Mouse (Mus musculus): ENCODE data around the gene Ptprg. TPM values are rescaled to one million over a fixed set of nuclear protein-coding genes. Genes with fewer than 3 reads are reported as not detected.

Ptprg gene
- total RNA-seq, 2 experiments from 2014 or later = 71.4 to 72.3 TPM

DNA sequence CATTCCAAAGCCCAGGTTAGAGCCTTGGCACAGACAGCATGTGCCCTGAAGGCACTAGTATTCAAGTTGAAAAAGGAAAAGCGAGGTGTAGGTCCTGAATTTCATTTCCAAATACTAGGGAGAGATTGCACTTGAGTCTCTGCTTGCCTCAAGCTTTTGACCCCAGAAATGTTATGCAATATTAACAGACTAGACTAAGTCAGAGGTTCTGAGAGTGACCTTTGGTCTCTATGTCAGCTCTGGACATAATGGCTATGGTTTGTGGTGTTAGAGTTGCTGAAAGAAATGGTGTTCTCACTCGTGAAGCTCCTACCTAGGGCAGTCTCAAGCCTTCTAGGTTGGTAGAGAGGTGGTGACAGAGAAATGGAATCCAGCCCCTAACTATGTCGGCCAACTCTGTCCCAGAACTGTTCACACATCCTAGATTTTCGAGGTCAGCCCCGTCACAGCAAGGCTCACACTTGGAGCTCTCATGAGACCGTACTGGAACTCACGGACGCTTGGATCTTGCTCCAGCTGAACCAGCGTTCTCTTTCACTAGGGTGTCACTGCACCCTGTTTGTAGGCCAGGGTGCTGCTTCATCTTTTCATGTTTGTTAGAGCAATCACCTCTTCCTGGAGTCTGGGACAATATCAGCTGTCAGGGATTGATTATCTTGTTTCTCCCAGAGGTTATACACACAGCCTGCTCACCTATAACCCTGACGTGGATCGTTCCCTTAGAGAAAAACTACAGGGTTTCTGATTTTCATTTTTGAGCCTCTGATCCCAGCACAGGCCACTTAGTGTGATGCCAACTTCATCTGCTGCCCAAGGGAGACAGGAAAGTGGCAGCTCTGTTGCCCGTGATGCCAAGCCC lies 551.2 kb downstream of the Ptprg start:
- DNase-seq = no peak
- intact Hi-C loops (cut with DNase I) = no loop called here

DNA sequence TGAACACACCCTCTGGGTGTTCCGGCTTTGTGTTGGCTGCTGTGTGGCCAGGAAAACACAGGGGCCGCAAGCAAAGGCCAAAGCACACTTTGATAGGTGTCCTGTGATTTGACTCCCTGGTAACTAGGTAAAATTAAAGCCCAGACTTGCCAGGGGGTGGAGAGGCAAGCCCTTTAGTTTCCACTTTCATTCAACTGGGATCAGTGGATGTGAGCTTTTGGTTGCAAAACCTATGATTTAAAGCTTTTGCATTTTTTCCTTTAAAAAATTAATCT lies 551.8 kb downstream of the Ptprg start:
- intact Hi-C loops (cut with DNase I) = no loop called here
- no peak for DNase-seq

DNA sequence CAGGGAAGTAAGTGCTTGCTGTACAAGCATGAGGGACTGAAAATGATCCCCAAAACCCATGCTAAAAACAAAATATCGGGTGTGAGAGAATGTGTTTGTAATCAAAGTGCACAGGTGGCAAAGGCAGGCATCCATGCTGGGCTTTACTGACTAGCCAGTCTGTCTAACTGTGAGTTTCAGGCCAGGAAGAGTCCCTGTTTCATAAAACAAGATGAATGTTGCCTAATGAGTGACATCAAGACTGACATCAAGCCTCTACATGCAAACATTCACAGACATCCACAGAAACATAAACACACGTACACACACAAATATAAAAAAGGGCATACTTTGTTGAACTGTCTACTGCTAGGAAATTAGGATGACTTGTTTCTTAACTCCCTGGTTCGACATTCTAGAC lies 552.3 kb downstream of the Ptprg start:
- no peak for DNase-seq
- intact Hi-C loops (cut with DNase I) = no loop called here

DNA sequence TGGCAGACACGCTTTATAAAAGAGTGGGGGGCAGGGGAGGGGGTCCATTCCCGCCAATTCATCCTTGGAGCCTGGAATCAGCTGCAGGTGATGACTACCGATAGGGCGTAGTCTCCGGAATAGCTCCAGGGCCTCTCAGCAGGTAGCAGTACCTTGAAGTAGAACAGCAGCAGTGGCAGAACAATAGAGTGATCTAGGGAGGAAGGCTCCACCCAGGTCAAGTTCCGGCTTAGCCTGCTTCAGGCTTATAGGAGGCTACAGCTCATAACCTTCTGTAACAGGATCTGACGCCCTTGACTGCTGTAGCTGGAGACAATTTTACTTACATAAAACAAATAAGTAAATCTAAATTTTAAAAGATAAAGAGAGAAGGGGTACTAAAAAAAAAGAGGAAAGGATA lies 554.1 kb downstream of the Ptprg start:
- intact Hi-C loops (cut with DNase I) = no loop called here
- DNase-seq = no peak

DNA sequence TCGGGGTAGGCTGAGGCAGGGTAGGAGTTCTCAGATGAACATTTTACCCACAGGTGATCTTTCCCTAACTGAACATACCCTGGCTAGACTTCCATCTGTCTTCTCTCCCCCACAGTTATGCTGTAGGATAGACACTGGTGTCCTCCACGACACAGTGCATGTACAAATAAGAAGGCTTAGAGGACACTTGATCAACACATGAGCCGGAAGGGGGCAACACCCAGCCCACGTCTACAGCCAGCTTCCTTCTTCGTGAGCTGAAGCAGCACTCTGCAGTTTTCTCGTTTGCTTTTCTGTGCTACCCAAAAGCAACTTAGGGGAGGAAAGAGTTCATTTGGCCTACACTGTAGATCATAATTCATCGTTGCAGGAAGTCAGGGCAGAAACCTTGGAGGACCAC lies 554.7 kb downstream of the Ptprg start:
- DNase-seq = no peak
- intact Hi-C loops (cut with DNase I) = no loop called here

DNA sequence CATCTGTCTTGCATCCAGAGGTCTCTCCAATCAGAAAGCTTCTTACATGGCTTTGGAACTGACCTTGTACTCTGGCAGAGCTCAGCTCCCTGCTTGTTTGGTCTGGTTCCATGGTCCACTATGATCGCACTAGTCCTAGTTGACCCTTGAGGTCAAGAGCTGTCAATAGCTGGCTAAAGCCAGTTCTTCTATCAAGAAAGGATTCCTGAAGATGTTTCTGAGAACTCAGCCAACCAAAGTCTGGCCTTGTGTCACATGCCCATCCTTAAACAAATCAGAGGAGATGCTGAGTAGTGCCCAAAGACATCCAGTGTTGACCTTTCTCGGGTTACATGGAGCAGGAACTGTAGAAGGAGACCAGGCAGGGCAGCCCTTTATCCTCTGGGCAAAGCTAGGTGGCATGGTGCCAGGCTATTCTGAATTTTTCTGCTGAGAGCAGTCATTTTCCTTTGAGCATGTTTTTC lies 559.2 kb downstream of the Ptprg start:
- intact Hi-C loops (cut with DNase I) = no loop called here
- DNase-seq = peak in 1 of 2 experiments; percentile 47

DNA sequence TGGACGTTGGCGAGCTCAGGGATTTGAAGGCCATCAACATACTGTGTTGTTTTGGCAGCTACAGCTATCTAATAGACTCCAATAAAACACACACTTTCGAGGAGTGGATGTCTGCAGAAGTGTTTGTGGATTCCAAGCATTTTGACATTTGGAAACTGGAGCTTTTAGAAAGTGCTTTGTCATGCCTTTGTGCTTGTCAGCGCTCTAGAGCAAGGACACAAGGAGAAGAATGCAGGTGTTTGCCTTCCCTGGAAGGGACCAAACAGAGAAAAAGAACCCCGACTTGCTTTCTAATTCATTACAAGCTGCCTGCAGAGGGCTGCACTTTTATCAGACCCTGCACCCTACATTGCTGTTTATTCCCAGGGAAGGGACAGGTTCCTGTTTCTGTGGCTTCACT lies 560.0 kb downstream of the Ptprg start:
- intact Hi-C loops (cut with DNase I) = no loop called here

DNA sequence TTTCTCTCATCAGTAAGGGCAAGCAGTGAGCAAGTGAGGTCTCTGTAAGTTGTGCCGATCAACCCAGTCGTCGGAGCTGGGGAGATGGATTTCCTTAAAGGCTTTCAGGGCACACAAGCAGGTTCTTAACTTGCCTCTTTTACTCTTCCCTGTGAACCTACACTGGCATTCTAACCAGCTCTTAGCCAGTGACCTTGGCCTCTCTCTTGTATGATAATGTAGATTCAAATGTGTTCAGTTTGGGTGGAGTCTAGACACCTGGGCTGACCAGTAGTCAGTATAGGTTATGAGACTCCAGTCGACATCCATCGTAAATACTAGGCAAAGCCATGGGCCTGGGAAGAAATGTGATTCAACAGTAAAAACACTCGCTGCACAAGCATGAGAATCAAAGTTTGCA lies 560.7 kb downstream of the Ptprg start:
- intact Hi-C loops (cut with DNase I) = no loop called here
- no peak for DNase-seq

More for the DNA sequence above, 560.0 kb downstream of the Ptprg start:
- no peak for DNase-seq

DNA sequence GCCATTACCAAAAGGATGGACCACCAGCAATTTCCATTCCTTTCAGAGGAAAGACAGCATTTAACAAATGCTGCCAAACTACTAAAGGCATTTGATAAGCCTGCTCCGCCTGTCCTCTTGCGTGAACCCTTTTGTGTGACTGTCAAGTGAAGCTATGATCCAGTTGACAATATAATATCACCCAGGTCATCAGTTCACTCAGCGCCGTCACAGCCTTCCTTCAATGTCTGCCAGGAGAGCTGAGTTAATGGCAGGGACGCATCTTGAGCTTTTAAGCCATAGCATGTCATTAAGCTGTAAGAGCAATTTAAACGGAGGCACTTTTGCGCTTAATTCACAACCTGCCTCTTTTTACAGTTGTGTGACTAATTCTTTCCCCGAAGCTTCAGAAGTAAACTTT lies 565.9 kb downstream of the Ptprg start:
- intact Hi-C loops (cut with DNase I) = no loop called here
- DNase-seq = no peak

DNA sequence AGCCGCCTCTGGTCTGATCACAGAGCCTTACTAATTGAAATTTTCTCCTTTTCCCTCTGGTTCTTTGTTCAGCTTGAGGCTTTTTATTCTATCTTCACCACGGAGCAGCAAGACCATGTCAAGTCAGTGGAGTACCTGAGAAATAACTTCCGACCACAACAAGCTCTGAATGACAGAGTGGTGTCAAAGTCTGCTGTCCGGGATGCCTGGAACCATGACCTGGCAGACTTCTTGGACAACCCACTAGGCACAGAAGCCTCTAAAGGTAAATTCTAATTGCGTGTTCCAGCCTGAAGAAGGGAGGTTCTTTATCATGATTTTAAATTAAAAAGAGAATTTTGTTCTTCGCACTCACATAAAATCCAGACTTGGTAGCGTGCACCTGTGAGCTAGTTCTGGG lies 568.6 kb downstream of the Ptprg start:
- intact Hi-C loops (cut with DNase I) = no loop called here
- no peak for DNase-seq

DNA sequence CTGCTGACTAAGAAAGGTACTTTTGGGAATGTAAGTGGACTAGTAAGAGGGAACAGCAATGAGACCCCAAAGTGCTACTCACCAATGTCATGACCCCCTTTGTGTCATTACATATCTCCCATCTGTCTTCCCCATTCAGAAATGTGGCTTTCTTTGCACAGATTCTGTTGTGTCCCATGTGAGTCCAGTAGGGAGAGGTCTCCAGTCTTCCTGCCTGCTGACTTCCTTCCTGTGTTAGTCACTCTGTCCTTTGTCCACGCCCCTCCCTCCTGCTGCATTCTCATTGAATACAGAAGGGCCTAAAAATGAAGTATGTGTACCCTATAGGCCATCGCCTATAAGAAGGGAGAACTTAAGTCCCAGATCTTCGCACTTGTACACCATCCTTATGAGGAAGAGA lies 571.4 kb downstream of the Ptprg start:
- no peak for DNase-seq
- intact Hi-C loops (cut with DNase I) = loop anchor here (5.0 kb wide), 1 partner anchor 57 kb away; no protein-coding TSS in a partner anchor

DNA sequence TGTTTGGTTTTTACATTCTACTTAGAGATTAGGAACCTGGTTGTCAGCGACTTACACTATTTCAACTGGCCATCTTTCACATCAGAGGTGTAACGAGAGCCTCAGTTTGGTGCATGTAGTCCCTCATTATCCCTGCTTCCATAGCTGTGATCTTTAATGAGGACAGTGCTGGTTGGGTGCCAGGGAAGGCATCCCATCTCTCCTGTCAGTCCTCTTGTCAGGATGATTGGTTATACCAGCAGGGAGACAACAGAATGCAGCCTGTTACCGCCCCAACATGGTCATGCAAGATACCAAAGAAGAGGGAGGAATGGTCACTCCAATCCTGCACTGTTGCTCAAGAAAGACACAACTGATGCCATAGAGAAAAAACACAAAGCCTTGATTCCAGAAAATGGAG lies 574.6 kb downstream of the Ptprg start:
- DNase-seq = no peak
- intact Hi-C loops (cut with DNase I) = loop anchor here (5.0 kb wide), 1 partner anchor 61 kb away; no protein-coding TSS in a partner anchor

DNA sequence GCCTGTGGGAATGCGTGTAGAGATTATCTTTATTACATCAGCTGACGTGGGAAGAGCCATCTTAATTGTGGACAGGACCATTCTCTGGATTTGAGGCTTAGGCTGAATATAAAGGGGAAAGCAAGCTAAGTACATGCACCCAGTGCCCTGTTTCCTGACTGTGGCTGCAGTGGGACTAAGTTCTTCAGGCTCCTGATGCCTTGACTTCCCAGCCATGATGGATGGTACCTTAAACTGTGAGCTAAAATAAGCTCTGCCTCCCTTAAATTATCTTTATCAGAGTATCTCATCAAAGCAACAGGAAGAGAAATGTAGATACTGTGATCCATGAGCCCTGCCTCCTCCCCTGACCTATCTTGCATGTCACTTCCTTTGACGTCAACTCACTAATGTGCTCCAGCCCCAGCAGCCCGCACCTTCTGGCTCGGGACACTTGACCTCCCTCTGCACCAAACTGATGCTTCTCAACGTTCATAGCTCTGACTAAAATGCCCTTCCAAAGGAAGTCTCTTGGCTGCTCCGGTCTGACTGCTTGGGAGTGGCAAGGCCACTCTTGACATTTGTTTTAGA lies 578.8 kb downstream of the Ptprg start:
- no peak for DNase-seq
- intact Hi-C loops (cut with DNase I) = loop anchor here (10.0 kb wide), 2 partner anchors 247 to 327 kb away; no protein-coding TSS in a partner anchor

DNA sequence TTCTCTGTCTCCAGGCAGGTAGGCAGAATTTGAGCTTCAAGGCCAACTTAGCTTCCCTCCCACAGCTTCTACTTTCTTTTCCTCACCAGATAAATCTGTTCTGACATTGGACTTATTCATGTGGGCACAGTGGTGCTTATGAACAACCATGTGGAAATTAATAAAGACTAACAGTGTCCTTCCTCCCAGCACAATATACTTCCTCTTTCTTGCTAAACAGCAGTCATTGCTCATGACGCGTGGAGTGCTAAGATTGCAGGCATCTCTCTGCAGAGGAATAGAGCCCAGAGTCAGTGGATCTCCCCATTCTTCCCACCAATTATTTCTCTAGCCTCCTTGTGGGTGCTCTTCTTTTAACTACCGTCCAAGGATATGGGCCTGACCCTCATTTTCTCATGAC lies 579.8 kb downstream of the Ptprg start:
- no peak for DNase-seq
- intact Hi-C loops (cut with DNase I) = loop anchor here (10.0 kb wide), 2 partner anchors 248 to 328 kb away; no protein-coding TSS in a partner anchor

DNA sequence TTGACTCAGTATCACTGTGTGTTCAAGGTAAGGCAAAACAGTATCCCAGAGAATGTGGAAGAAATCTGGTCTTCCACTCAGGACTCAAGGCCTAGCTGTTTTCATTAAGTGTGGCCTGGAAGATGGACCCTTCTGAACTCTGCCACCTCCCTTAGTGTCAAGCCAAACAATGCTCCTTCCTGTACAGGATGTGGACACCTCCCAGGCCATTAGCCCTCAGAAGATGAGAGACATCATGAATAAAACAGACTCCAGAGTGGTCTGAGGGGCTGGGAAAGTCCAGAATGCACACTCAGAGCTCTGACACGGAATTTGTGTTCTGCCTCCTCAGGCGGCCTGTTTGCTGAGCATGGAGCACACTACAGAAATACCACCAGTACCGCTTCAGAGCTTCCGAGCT lies 581.2 kb downstream of the Ptprg start:
- intact Hi-C loops (cut with DNase I) = loop anchor here (10.0 kb wide), 2 partner anchors 250 to 330 kb away; no protein-coding TSS in a partner anchor
- DNase-seq = peak; percentile 8 to 12

DNA sequence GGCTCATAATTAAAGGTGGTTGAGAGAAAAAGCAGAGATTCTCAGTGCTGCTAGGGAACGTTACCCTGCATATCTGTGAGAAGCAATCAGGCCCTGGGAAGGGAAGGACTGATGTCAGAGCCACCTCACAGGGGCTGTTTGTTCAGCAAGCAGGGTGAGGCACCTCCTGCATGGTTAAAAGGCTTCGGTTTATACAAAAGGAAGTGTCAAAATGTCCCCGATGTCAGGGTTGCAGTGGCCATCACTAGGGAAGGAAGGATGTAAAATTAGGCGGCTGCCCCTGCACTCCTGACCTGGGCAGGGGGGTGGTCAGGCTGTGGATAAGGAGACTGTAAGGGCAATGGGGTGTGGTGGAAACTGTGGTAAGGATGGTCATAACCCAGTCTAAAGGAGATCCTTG lies 583.2 kb downstream of the Ptprg start:
- DNase-seq = no peak
- intact Hi-C loops (cut with DNase I) = loop anchor here (5.0 to 10.0 kb wide), 3 partner anchors 109 to 332 kb away; no protein-coding TSS in a partner anchor

DNA sequence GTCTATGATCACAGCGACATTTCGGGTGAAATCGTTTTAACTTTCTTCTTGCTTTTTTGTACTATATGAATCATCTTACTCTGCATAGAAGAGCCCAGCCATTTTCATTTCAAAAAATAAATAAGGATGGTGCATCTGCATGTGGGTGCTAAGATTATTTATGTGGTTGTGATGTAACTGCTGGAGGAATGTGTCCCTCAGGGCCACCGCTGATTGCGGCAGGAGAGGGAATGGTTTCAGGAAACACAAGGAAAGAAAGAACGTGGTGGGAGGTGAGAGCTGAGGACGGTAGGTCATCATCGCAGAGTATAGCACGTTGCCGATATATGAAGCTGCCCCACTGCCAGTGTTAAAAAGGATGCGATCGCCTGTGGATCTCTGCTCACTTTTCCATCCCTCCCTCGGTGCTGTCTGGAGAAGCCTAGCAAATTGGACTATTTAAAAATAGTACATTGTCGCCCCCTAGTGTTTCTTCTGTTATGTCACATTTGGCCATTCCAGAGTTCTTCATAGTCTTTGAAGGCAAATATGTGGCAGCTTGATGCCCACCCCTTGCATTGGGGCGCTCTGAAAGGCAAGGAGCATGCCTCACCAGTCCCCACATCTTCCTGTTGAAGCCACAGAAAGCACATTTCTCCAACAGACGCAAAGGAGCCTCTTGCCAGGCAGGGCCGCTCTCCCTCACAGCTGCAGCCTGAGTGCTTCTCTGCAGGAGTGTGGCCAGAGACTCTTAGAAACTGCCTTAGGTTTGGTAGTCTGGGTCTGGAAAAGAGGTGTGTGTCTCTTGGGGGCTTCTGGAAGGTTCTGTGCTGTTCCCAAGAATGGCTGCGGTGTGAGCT lies 586.5 kb downstream of the Ptprg start:
- DNase-seq = peak in 1 of 2 experiments; percentile 55
- intact Hi-C loops (cut with DNase I) = loop anchor here (2.0 to 10.0 kb wide), 6 partner anchors 113 to 795 kb away; no protein-coding TSS in a partner anchor

DNA sequence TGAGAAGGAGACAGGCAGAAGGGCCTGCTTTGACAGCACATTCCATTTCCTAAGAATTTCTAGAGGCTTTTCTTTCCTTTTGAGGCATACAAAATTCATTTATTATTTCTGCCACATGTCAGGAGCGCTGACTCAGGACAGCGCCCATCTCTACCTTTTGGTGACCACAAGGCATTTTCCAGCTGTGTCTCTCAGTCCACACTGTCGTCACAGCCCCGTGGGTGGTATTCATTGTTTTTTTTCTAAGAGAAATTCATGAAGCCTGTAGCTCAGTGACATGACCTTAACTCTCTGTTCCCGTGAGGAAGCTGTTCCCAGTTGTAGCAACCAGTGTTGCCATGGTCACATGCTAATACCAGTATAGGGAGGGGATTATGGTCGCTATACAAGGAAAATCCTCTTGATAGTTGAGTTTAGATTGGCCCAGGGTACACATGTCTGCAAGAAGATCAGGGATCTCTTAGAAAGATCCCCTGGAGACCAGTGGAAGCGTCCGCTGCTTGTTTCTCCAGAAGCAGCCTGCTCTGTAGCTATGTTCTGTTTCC lies 590.7 kb downstream of the Ptprg start:
- intact Hi-C loops (cut with DNase I) = loop anchor here (10.0 kb wide), 2 partner anchors 709 to 799 kb away; no protein-coding TSS in a partner anchor
- no peak for DNase-seq

DNA sequence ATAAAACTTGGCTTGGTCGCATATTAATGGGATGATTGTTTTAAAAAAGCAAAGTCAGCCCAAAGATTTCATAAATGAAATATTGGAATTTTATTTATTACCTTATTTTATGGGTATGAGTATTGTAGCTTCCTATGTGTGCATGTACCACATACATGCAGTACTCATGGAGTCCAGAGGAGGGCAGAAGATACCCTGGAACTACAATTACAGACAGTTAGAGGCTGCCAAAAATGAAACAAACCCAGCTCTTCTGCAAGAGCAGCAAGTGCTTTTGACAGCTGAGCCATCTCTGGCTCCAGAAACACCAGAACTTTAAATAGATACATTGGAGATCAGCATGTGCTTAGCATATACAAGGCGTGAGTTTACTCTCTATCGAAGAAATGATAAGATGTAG lies 592.6 kb downstream of the Ptprg start:
- intact Hi-C loops (cut with DNase I) = loop anchor here (10.0 kb wide), 2 partner anchors 711 to 801 kb away; no protein-coding TSS in a partner anchor
- no peak for DNase-seq

DNA sequence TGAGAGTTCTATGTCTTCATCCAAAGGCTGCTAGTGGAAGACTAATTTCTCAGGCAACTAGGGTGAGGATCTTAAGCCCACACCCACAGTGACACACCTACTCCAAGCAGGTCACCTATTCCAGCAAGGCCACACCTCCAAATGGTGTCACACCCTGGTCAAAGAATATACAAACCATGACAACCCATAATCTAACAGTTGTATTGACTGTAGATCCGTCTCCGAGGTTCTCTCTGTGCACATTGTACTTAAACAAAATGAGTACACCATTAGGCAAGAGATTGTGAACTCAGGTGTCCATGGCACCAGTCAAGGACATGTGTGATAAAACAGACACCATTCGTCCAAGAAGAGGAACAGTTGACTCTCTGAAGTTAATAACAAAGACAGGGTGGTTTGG lies 596.2 kb downstream of the Ptprg start:
- intact Hi-C loops (cut with DNase I) = loop anchor here (10.0 kb wide), 2 partner anchors 715 to 805 kb away; no protein-coding TSS in a partner anchor
- DNase-seq = no peak
